Mouse (Mus musculus): Measurements from ENCODE around the gene Csrnp3.

DNA sequence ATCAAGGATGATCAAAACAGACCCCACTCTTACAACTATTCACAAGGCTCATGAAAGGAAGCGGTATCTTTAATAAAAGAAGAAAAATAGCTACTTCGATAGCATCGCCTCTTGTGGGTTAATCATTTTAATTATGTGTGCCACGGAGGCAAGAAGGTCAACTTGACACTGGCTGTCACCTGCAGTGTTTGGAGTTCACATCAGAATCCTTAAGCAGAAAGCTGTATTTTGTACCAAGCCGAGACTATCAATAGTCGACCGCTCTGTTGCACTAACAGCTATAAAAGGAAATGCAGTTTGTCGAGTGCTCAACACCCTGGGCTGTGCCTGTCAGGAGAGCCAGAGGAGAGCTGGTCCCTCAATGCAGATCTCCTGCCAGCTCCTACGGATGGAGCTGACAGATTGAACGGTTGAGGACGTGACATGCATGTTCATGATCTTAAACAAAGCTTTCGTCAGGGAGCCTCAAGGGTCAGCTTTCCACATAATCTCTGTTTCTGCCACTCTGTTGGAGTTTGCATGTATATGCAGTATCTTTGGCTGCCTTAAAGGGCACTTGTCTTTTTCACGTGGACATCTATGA lies 149.4 kb downstream of the Csrnp3 start:
- TF ChIP-seq CTCF (IDR thresholded peaks at IDR 0.05) (no peak), POLR2A (IDR thresholded peaks at IDR 0.05; ENCODE audit: insufficient read depth, low read depth, low read length) (no peak)
